ENCODE assay signal across 7 mouse cellular contexts in genomic region chr19:17835681-17836565, GRCm38 (mm10). TPM values are rescaled to one million over a fixed set of nuclear protein-coding genes. Genes with fewer than 3 reads are reported as not detected.
DNase-seq lines count a peak whose midpoint lies in the region; ATAC-seq and TF ChIP-seq lines count a peak whose summit lies in the region.

No protein-coding gene starts in this region.

- no peaks in the 10 kb centered on the region for H3K9me3 ChIP-seq in hindbrain, embryonic 13.5 days
- H3K9me3 ChIP-seq in midbrain, postnatal 0 days (ENCODE audit: low read length): no peaks in the 10 kb centered on the region

- no peak overlapping the region for H3K27ac ChIP-seq in hindbrain, embryonic 13.5 days
- H3K27ac ChIP-seq in midbrain, postnatal 0 days (ENCODE audit: low read depth, low read length): no peak overlapping the region

- DNase-seq in R1 (ENCODE audit: low read depth, low spot score) (peak; percentile 1), liver (peak; percentile 8)
- DNase-seq in brain, adult 2 months (ENCODE audit: low read depth, low spot score): peak; percentile 29
- DNase-seq in gastrocnemius, adult 18-20 months (ENCODE audit: low spot score): peak; percentile 14
- DNase-seq in midbrain, postnatal 0 days (ENCODE audit: low spot score): peak; percentile 49
- DNase-seq in yolk sac, embryonic 10.5 days (ENCODE audit: low spot score): peak; percentile 26

- peak overlapping the region; percentile 77 for H3K4me3 ChIP-seq in hindbrain, embryonic 13.5 days
- peak overlapping the region; percentile 77 for H3K4me3 ChIP-seq in midbrain, postnatal 0 days (ENCODE audit: low read depth, low read length)

- peaks cover 25% of the 10 kb centered on the region for H3K4me1 ChIP-seq in hindbrain, embryonic 13.5 days (replicated peaks)
- H3K4me1 ChIP-seq in midbrain, postnatal 0 days (ENCODE audit: insufficient read depth, low read length): no peaks in the 10 kb centered on the region; the same call in 1 of the 2 replicates

- WGBS in hindbrain, embryonic 13.5 days: 0% methylated on average over 28 of the region's 28 CpGs
- WGBS in midbrain, postnatal 0 days: under 1% methylated on average over 28 of the region's 28 CpGs

- no peak for ATAC-seq in hindbrain, embryonic 13.5 days (ENCODE audit: low FRiP score)
- no peak for ATAC-seq in midbrain, postnatal 0 days (ENCODE audit: low FRiP score)

- TF ChIP-seq CTCF in midbrain, postnatal 0 days (IDR thresholded peaks at IDR 0.05): peak; percentile 57

- H3K36me3 ChIP-seq in hindbrain, embryonic 13.5 days: no peaks in the 10 kb centered on the region
- H3K36me3 ChIP-seq in midbrain, postnatal 0 days (ENCODE audit: insufficient read depth, low read length): no peaks in the 10 kb centered on the region

- peak overlapping the region; percentile 79 for H3K9ac ChIP-seq in hindbrain, embryonic 13.5 days
- peak overlapping the region; percentile 34 for H3K9ac ChIP-seq in midbrain, postnatal 0 days (replicated peaks; ENCODE audit: low read length, poor library complexity, severe bottlenecking)

- peak overlapping the region; percentile 79 for H3K4me2 ChIP-seq in hindbrain, embryonic 13.5 days
- peak overlapping the region; percentile 95 for H3K4me2 ChIP-seq in midbrain, postnatal 0 days (ENCODE audit: low read depth, low read length, poor library complexity, severe bottlenecking)

- peaks cover 25% of the 10 kb centered on the region for H3K27me3 ChIP-seq in hindbrain, embryonic 13.5 days
- peaks cover 3% of the 10 kb centered on the region; the same call in 1 of the 2 replicates for H3K27me3 ChIP-seq in midbrain, postnatal 0 days (ENCODE audit: insufficient read depth, low read length)

RNA-seq across cellular contexts. Expression of gene Pcsk5, which starts 1.5 kb away (rescaled TPM):
- total RNA-seq in gastrocnemius, adult 18-20 months (2021): 1 to 10 TPM; 1.6 to 1.7 TPM
- polyA plus RNA-seq in hindbrain, embryonic 13.5 days (2015; fragmentation: Nextera tagmentation; extraction: Ambion mirVana): 7.1 and 7.2 TPM in 2 replicates
- total RNA-seq in midbrain, postnatal 0 days (2014; rRNA removed): 8.8 and 9.1 TPM in 2 replicates
- polyA plus RNA-seq in midbrain, postnatal 0 days (2015; fragmentation: Nextera tagmentation; extraction: Ambion mirVana): 7.3 and 8.8 TPM in 2 replicates
